Mouse (Mus musculus) heart, postnatal 0 days (tissue): ENCODE results near the gene Kcnd3. TPM values are rescaled to one million over a fixed set of nuclear protein-coding genes. Genes with fewer than 3 reads are reported as not detected.

Source experiments
- ATAC-seq: fragments of 200-750 bp; cut with Nextera tagmentation; 2 replicates; pipeline ENCODE4 v1.8.0; 2017; ENCODE audit warnings: low read depth, moderate number of reproducible peaks, moderate library complexity; ENCODE audit not compliant: insufficient read depth
- DNase-seq: peaks from one replicate; pipeline ENCODE4 v3.0.0-alpha.2; 2016; ENCODE audit warnings: low spot score
- H3K27ac ChIP-seq: fragments of 300-500 bp; sonication (generic); 2 replicates; pipeline ENCODE4 v1.5.1; 2014; ENCODE audit warnings: low read depth, mild to moderate bottlenecking
- H3K27me3 ChIP-seq: fragments of 300-500 bp; sonication (generic); 2 replicates; pipeline ENCODE4 v1.6.1; 2014; ENCODE audit warnings: low read length, mixed read lengths; ENCODE audit not compliant: control insufficient read depth, insufficient read depth
- H3K36me3 ChIP-seq: fragments of 300-500 bp; sonication (generic); replicated peaks from 2 replicates; pipeline ENCODE4 v1.6.1; 2014; ENCODE audit warnings: low read length, mixed read lengths; ENCODE audit not compliant: control insufficient read depth, insufficient read depth
- H3K4me1 ChIP-seq: fragments of 300-500 bp; sonication (generic); 2 replicates; pipeline ENCODE4 v1.6.1; 2014; ENCODE audit warnings: antibody characterized with exemption; ENCODE audit not compliant: control insufficient read depth, insufficient read depth
- H3K4me2 ChIP-seq: fragments of 300-500 bp; sonication (generic); 2 replicates; pipeline ENCODE4 v1.6.1; 2014; ENCODE audit warnings: low read depth, mild to moderate bottlenecking, low read length, moderate library complexity
- H3K4me3 ChIP-seq: fragments of 300-500 bp; sonication (generic); 2 replicates; pipeline ENCODE4 v1.5.1; 2014; ENCODE audit warnings: low read depth, low read length
- H3K9ac ChIP-seq: fragments of 300-500 bp; sonication (generic); replicated peaks from 2 replicates; pipeline ENCODE4 v1.6.1; 2014; ENCODE audit warnings: low read depth, low read length, mixed read lengths
- H3K9me3 ChIP-seq: fragments of 300-500 bp; sonication (generic); replicated peaks from 2 replicates; pipeline ENCODE4 v1.6.1; 2016; ENCODE audit warnings: low read length; ENCODE audit not compliant: control insufficient read depth
- CTCF ChIP-seq: IDR thresholded peaks from 2 replicates; pipeline ENCODE4 v1.5.1; 2016; ENCODE audit warnings: antibody characterized with exemption, control low read depth, low read depth
- EP300 ChIP-seq: IDR thresholded peaks from 2 replicates; pipeline ENCODE4 v1.6.1; 2016; ENCODE audit warnings: antibody characterized with exemption, low read depth
- WGBS: fragments of 180-500 bp; shearing (Covaris S2); extraction: QIAGEN DNeasy Blood & Tissue Kit; methylation state at CpG from one replicate; pipeline ENCODE4 v1.1.7; 2014; 5-methylcytosine and 5-hydroxymethylcytosine counted together
- polyA plus RNA-seq: library from polyadenylated mRNA; unstranded; fragments of >200 nt; fragmentation: Nextera tagmentation; extraction: Ambion mirVana; gene quantifications from 2 replicates; pipeline ENCODE4 v1.2.1, GENCODE M21; 2015
- total RNA-seq: library from RNA; depleted of rRNA; stranded (reverse); fragments of >200 nt; gene quantifications from 2 replicates; pipeline ENCODE4 v1.2.3, GENCODE M21; 2014; ENCODE audit warnings: low replicate concordance

Gene Kcnd3
- total and polyA plus RNA-seq, 2 experiments from 2014 or later, result 0.27 to 2.4 TPM

- TF ChIP-seq EP300 (no peak), CTCF (no peak)
- H3K9ac ChIP-seq, result no peak overlapping the region
- WGBS, result 76% methylated on average over 1 of the region's 1 CpGs
These were observed 139.6 kb downstream of the Kcnd3 start for GRCm38 (mm10) chr3:105591766-105592165.

GRCm38 (mm10) chr3:105592246-105592645 is 140.1 kb downstream of the Kcnd3 start:
- WGBS, result 43% methylated on average over 2 of the region's 2 CpGs
- Histone ChIP-seq H3K4me1 (peaks cover 5% of the 10 kb centered on the region; the same call in 1 of the 2 replicates), H3K27me3 (no peaks in the 10 kb centered on the region), H3K4me3 (no peak overlapping the region), H3K4me2 (no peak overlapping the region), H3K36me3 (no peaks in the 10 kb centered on the region), H3K9ac (no peak overlapping the region), H3K9me3 (no peaks in the 10 kb centered on the region), H3K27ac (no peak overlapping the region)
- TF ChIP-seq EP300 (no peak), CTCF (no peak)
- ATAC-seq (no peak), DNase-seq (no peak)

More at GRCm38 (mm10) chr3:105591766-105592165, 139.6 kb downstream of the Kcnd3 start:
- Histone ChIP-seq H3K4me2 (no peak overlapping the region), H3K9me3 (no peaks in the 10 kb centered on the region), H3K27me3 (no peaks in the 10 kb centered on the region), H3K4me3 (no peak overlapping the region), H3K36me3 (no peaks in the 10 kb centered on the region), H3K4me1 (peaks cover 5% of the 10 kb centered on the region; the same call in 1 of the 2 replicates), H3K27ac (no peak overlapping the region)
- ATAC-seq, result no peak
- DNase-seq, result no peak

- H3K36me3 ChIP-seq, result no peaks in the 10 kb centered on the region
- no peaks in the 10 kb centered on the region for H3K9me3 ChIP-seq
- H3K4me2 ChIP-seq, result no peak overlapping the region
- TF ChIP-seq EP300 (no peak), CTCF (no peak)
- 0 out of 2 replicates have a peak, but pooled peaks cover 7% of the 10 kb centered on the region for H3K4me1 ChIP-seq
- H3K9ac ChIP-seq, result no peak overlapping the region
- no peak for DNase-seq
- H3K27ac ChIP-seq, result no peak overlapping the region
- no peaks in the 10 kb centered on the region for H3K27me3 ChIP-seq
- 43% methylated on average over 4 of the region's 4 CpGs for WGBS
- no peak overlapping the region for H3K4me3 ChIP-seq
- no peak for ATAC-seq
These were observed 148.4 kb downstream of the Kcnd3 start for GRCm38 (mm10) chr3:105600483-105600882.

GRCm38 (mm10) chr3:105602966-105603365 is 150.8 kb downstream of the Kcnd3 start:
- TF ChIP-seq CTCF (no peak), EP300 (no peak)
- Histone ChIP-seq H3K9me3 (no peaks in the 10 kb centered on the region), H3K27me3 (no peaks in the 10 kb centered on the region), H3K9ac (no peak overlapping the region), H3K27ac (no peak overlapping the region), H3K4me3 (no peak overlapping the region), H3K4me2 (no peak overlapping the region), H3K36me3 (no peaks in the 10 kb centered on the region), H3K4me1 (0 out of 2 replicates have a peak, but pooled peaks cover 7% of the 10 kb centered on the region)
- 41% methylated on average over 5 of the region's 5 CpGs for WGBS
- ATAC-seq (no peak), DNase-seq (no peak)

- no peak overlapping the region for H3K4me2 ChIP-seq
- H3K4me3 ChIP-seq, result no peak overlapping the region
- no peaks in the 10 kb centered on the region for H3K27me3 ChIP-seq
- no peaks in the 10 kb centered on the region for H3K9me3 ChIP-seq
- DNase-seq (no peak), ATAC-seq (no peak)
- TF ChIP-seq EP300 (no peak), CTCF (no peak)
- 73% methylated on average over 5 of the region's 5 CpGs for WGBS
- H3K36me3 ChIP-seq, result no peaks in the 10 kb centered on the region
- no peak overlapping the region for H3K9ac ChIP-seq
- no peak overlapping the region for H3K27ac ChIP-seq
- H3K4me1 ChIP-seq, result 0 out of 2 replicates have a peak, but pooled peaks cover 7% of the 10 kb centered on the region
These were observed 153.6 kb downstream of the Kcnd3 start for GRCm38 (mm10) chr3:105605726-105606125.

GRCm38 (mm10) chr3:105608857-105609256 is 156.7 kb downstream of the Kcnd3 start:
- Histone ChIP-seq H3K4me2 (no peak overlapping the region), H3K4me3 (no peak overlapping the region), H3K36me3 (no peaks in the 10 kb centered on the region), H3K27ac (no peak overlapping the region), H3K9ac (no peak overlapping the region), H3K9me3 (no peaks in the 10 kb centered on the region), H3K4me1 (no peaks in the 10 kb centered on the region), H3K27me3 (no peaks in the 10 kb centered on the region)
- DNase-seq, result no peak
- 71% methylated on average over 3 of the region's 3 CpGs for WGBS
- no peak for TF ChIP-seq EP300
- no peak for TF ChIP-seq CTCF
- ATAC-seq, result no peak
